Comparison of ENCODE assay signal across 8 mouse cellular contexts in the genomic region with DNA sequence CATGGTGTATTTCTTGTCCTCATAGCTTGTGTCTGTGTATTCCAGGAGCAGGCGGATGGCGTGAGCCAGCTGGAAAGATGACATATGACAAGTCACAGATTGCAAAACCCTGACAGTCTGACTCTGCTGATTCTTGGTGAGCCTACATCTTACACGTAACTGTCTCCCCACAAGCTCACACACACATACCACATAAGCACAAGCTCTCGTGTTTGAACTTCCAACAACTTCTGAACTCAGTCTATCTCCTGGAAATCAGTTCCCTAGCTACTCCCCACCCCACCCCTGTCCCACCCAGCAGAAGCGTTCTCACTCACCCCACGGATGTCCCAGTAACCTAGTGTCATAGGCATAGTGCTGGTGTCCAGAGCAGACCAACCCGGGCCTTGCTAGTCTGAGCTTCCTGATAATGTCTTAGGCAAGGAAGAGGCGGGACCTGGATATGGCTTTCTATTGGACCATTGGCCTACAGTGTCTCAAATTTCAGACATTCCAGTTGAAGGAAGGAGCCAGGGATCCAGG. TPM values are rescaled to one million over a fixed set of nuclear protein-coding genes. Genes with fewer than 3 reads are reported as not detected.
DNase-seq lines count a peak whose midpoint lies in the region; TF ChIP-seq lines count a peak whose summit lies in the region.
"Had no signal": no experiment of that assay in that cellular context is flagged by ENCODE, and none has a peak within 500 bp of the region (broad histone marks: within the 10 kb centered on the region; RNA-seq: fewer than 3 reads in every experiment).

A gene (minus strand): TSS at position 413 of the 522 bp plus-strand sequence.

- in situ Hi-C loops in ES-E14 (cut with MboI; ENCODE audit: low sequenced_read_pairs in 2 of 2, unreplicated experiment in 2 of 2) = no loop called here

- no peaks in the 10 kb centered on the region for H3K9me3 ChIP-seq in ES-E14 (ENCODE audit: control insufficient read depth, insufficient read depth, low read depth, low read length)
- H3K9me3 ChIP-seq: liver, embryonic 15.5 days had no signal

- H3K4me3 ChIP-seq in ES-E14 (ENCODE audit: insufficient read depth in 1 of 2, low read depth in 1 of 2, low read length in 2 of 2, poor library complexity in 1 of 2, severe bottlenecking in 1 of 2) = peak within 1 kb of the TSS in 1 of 2 experiments; percentile 45; a peak in 2 of 4 replicates
- H3K4me3 ChIP-seq: liver, embryonic 15.5 days had no signal

- peaks cover 0 to 9% of the 10 kb centered on the region in 2 experiments; a peak in 1 of 4 replicates for H3K4me1 ChIP-seq in ES-E14 (ENCODE audit: control insufficient read depth in 2 of 2, insufficient read depth in 2 of 2, low read length in 2 of 2, poor library complexity in 1 of 2)
- H3K4me1 ChIP-seq: liver, embryonic 15.5 days had no signal

- 0 out of 2 replicates have a peak within 1 kb of the TSS, but pooled peaks have one; percentile 15 for H3K27ac ChIP-seq in ES-E14 (ENCODE audit: insufficient read depth, low read depth, low read length, poor library complexity, severe bottlenecking)
- H3K27ac ChIP-seq: liver, embryonic 15.5 days had no signal

- H3K36me3 ChIP-seq in ES-E14 (ENCODE audit: control insufficient read depth, insufficient read depth, low read length, poor library complexity, severe bottlenecking) = peaks cover 2% of the 10 kb centered on the region; the same call in 1 of the 2 replicates
- H3K36me3 ChIP-seq: liver, embryonic 15.5 days had no signal

- H3K9ac ChIP-seq in ES-E14 (ENCODE audit: insufficient read depth, low read depth, low read length, poor library complexity, severe bottlenecking) = peak within 1 kb of the TSS; percentile 47; the same call in 1 of the 2 replicates
- H3K9ac ChIP-seq: liver, embryonic 15.5 days had no signal

- DNase-seq in ES-E14 (ENCODE audit: low read depth, low spot score) = no peak
- peak; percentile 63 for DNase-seq in adrenal gland, adult 8-10 months
- peak in 1 of 2 experiments; percentile 45 for DNase-seq in gastrocnemius, postnatal 4 days (ENCODE audit: low spot score in 2 of 2)
- DNase-seq in kidney, adult 9 months = peak; percentile 76
- DNase-seq in lung, postnatal 10 days = peak; percentile 81
- no peak for DNase-seq in right cerebral cortex, adult 2 months (ENCODE audit: low spot score in 2 of 2)
- DNase-seq in cerebellum, postnatal 36 days = no peak

TF ChIP-seq in ES-E14, 5 proteins besides CTCF, POLR2A, EP300 and RAD21:
- TF ChIP-seq ZNF384 (IDR thresholded peaks at IDR 0.05; ENCODE audit: low read depth, low read length) = no peak
- TF ChIP-seq CHD2 (IDR thresholded peaks at IDR 0.05; ENCODE audit: low read depth, low read length) = no peak
- TF ChIP-seq ZC3H11A (IDR thresholded peaks at IDR 0.05; ENCODE audit: borderline replicate concordance, low read depth, low read length) = no peak
- no peak for TF ChIP-seq MAFK (IDR thresholded peaks at IDR 0.05; ENCODE audit: insufficient read depth, low read depth, low read length)
- TF ChIP-seq HCFC1 (IDR thresholded peaks at IDR 0.05; ENCODE audit: borderline replicate concordance, insufficient read depth, low read length) = no peak

RNA-seq across cellular contexts. Expression of the gene that starts here (rescaled TPM):
- 9.1 and 11.6 TPM in 2 replicates for total RNA-seq in ES-E14 (2012; rRNA removed)
- total RNA-seq in adrenal gland, adult 8-10 months (2022) = 100 to 1,000 TPM; 164 to 337 (median 241) TPM
- total RNA-seq in gastrocnemius, postnatal 4 days (2021) = 10 to 100 TPM; 46.5 to 48.8 TPM

Comparison
In these comparisons a context has a peak if more than half of its experiments do, and no peak if none do; other contexts are left out.
1. DNase-seq: peak in adrenal gland, adult 8-10 months (single experiment), kidney, adult 9 months (single experiment) and lung, postnatal 10 days (single experiment); none in ES-E14 (single experiment), right cerebral cortex, adult 2 months (0 of 2) and cerebellum, postnatal 36 days (0 of 2).